Mouse (Mus musculus) stomach, postnatal 0 days (tissue): ENCODE results near the gene Olfr1040. TPM values are rescaled to one million over a fixed set of nuclear protein-coding genes. Genes with fewer than 3 reads are reported as not detected.

Experiments used
- ATAC-seq: fragments of 200-750 bp; cut with Nextera tagmentation; 2 replicates; pipeline ENCODE4 v1.8.0; 2017; ENCODE audit not compliant: low FRiP score, low TSS enrichment
- DNase-seq: peaks from one replicate; pipeline ENCODE4 v3.0.0-alpha.2; 2016; ENCODE audit warnings: low spot score
- H3K27ac ChIP-seq: fragments of 300-500 bp; sonication (generic); replicated peaks from 2 replicates; pipeline ENCODE4 v1.5.1; 2014; ENCODE audit warnings: mild to moderate bottlenecking, control low read depth
- H3K27me3 ChIP-seq: fragments of 300-500 bp; sonication (generic); 2 replicates; pipeline ENCODE4 v1.6.1; 2014; ENCODE audit warnings: low read length; ENCODE audit not compliant: control insufficient read depth, insufficient read depth
- H3K36me3 ChIP-seq: fragments of 300-500 bp; sonication (generic); 2 replicates; pipeline ENCODE4 v1.6.1; 2014; ENCODE audit warnings: low read length, mixed read lengths; ENCODE audit not compliant: control insufficient read depth, insufficient read depth
- H3K4me1 ChIP-seq: fragments of 300-500 bp; sonication (generic); replicated peaks from 2 replicates; pipeline ENCODE4 v1.6.1; 2014; ENCODE audit warnings: antibody characterized with exemption; ENCODE audit not compliant: control insufficient read depth, insufficient read depth
- H3K4me2 ChIP-seq: fragments of 300-500 bp; sonication (generic); replicated peaks from 2 replicates; pipeline ENCODE4 v1.6.1; 2014; ENCODE audit warnings: low read depth, mild to moderate bottlenecking, control low read depth, moderate library complexity
- H3K4me3 ChIP-seq: fragments of 300-500 bp; sonication (generic); 2 replicates; pipeline ENCODE4 v1.5.1; 2014; ENCODE audit warnings: low read depth, low read length, control low read depth
- H3K9ac ChIP-seq: fragments of 300-500 bp; sonication (generic); 2 replicates; pipeline ENCODE4 v1.6.1; 2014; ENCODE audit warnings: mild to moderate bottlenecking, low read length, control low read depth, mixed read lengths
- H3K9me3 ChIP-seq: fragments of 300-500 bp; sonication (generic); 2 replicates; pipeline ENCODE4 v1.6.1; 2016; ENCODE audit warnings: low read length; ENCODE audit not compliant: control insufficient read depth
- CTCF ChIP-seq: IDR thresholded peaks from 2 replicates; pipeline ENCODE4 v1.5.1; 2016; ENCODE audit warnings: antibody characterized with exemption, low read depth, mild to moderate bottlenecking, moderate library complexity
- EP300 ChIP-seq: optimal IDR thresholded peaks from 2 replicates; pipeline ENCODE3; 2016; ENCODE audit warnings: antibody characterized with exemption
- WGBS: fragments of 180-500 bp; shearing (Covaris S2); extraction: QIAGEN DNeasy Blood & Tissue Kit; methylation state at CpG from one replicate; pipeline ENCODE4 v1.1.7; 2014; 5-methylcytosine and 5-hydroxymethylcytosine counted together
- polyA plus RNA-seq: library from polyadenylated mRNA; unstranded; fragments of >200 nt; fragmentation: Nextera tagmentation; extraction: Ambion mirVana; gene quantifications from 2 replicates; pipeline ENCODE4 v1.2.1, GENCODE M21; 2015

Olfr1040 gene
- polyA plus RNA-seq, 1 experiment from 2014 or later: not detected

GRCm38 (mm10) chr2:86167422-86167821 is 20.9 kb upstream of the Olfr1040 start, which contains the start of gene Olfr1043:
TSS of gene Olfr1043 (minus strand) at chr2:86167522.
- Histone ChIP-seq H3K36me3 (no peaks in the 10 kb centered on the region), H3K9me3 (no peaks in the 10 kb centered on the region), H3K9ac (no peak within 1 kb of the TSS), H3K4me1 (no peaks in the 10 kb centered on the region), H3K27me3 (no peaks in the 10 kb centered on the region), H3K27ac (no peak within 1 kb of the TSS), H3K4me2 (no peak within 1 kb of the TSS), H3K4me3 (no peak within 1 kb of the TSS)
- no peak for TF ChIP-seq EP300
- TF ChIP-seq CTCF: no peak
- no peak for ATAC-seq
- DNase-seq: no peak
- 82% methylated on average over 2 of the region's 2 CpGs for whole genome bisulfite sequencing

- no peak within 1 kb of the TSS for H3K4me2 ChIP-seq
- no peak within 1 kb of the TSS for H3K9ac ChIP-seq
- WGBS: 87% methylated on average over 2 of the region's 2 CpGs
- ATAC-seq (no peak), DNase-seq (no peak)
- no peaks in the 10 kb centered on the region for H3K36me3 ChIP-seq
- H3K27ac ChIP-seq: no peak within 1 kb of the TSS
- H3K4me3 ChIP-seq: no peak within 1 kb of the TSS
- no peak for TF ChIP-seq CTCF
- no peak for TF ChIP-seq EP300
- no peaks in the 10 kb centered on the region for H3K27me3 ChIP-seq
- no peaks in the 10 kb centered on the region for H3K9me3 ChIP-seq
- no peaks in the 10 kb centered on the region for H3K4me1 ChIP-seq
Measured at GRCm38 (mm10) chr2:86161738-86162137, 15.2 kb upstream of the Olfr1040 start, which contains the start of gene Olfr1042. TSS of gene Olfr1042 (minus strand) at chr2:86161838.

- no peak within 1 kb of the TSS for H3K9ac ChIP-seq
Measured at GRCm38 (mm10) chr2:86135828-86136227, 10.7 kb downstream of the Olfr1040 start, which contains the start of gene Olfr1039. TSS of gene Olfr1039 (minus strand) at chr2:86135928.

More at GRCm38 (mm10) chr2:86135828-86136227, 10.7 kb downstream of the Olfr1040 start, which contains the start of gene Olfr1039:
- 93% methylated on average over 1 of the region's 1 CpGs for WGBS
- DNase-seq: no peak
- Histone ChIP-seq H3K4me1 (no peaks in the 10 kb centered on the region), H3K27me3 (no peaks in the 10 kb centered on the region), H3K4me3 (no peak within 1 kb of the TSS), H3K9me3 (no peaks in the 10 kb centered on the region), H3K36me3 (no peaks in the 10 kb centered on the region), H3K27ac (no peak within 1 kb of the TSS), H3K4me2 (no peak within 1 kb of the TSS)
- ATAC-seq: no peak
- TF ChIP-seq CTCF (no peak), EP300 (no peak)

Other genes with a start within 250 kb of the Olfr1040 start
- gene Olfr1024, start 241.7 kb downstream of the Olfr1040 start, polyA plus RNA-seq: not detected in 2 replicates
- not detected in 2 replicates for gene Olfr1025-ps1, start 231.5 kb downstream of the Olfr1040 start, polyA plus RNA-seq
- gene Olfr1026, start 225.2 kb downstream of the Olfr1040 start, polyA plus RNA-seq: not detected in 2 replicates
- gene Olfr1028, start 196.3 kb downstream of the Olfr1040 start, polyA plus RNA-seq: not detected in 2 replicates
- not detected in 2 replicates for gene Olfr1029, start 172.8 kb downstream of the Olfr1040 start, polyA plus RNA-seq
- gene Olfr1030, start 167.5 kb downstream of the Olfr1040 start, polyA plus RNA-seq: not detected in 2 replicates
- not detected in 2 replicates for gene Olfr1031, start 156.4 kb downstream of the Olfr1040 start, polyA plus RNA-seq
- gene Olfr1032, start 141.2 kb downstream of the Olfr1040 start, polyA plus RNA-seq: not detected in 2 replicates
- 1.9 and 2.5 TPM in 2 replicates for gene Olfr1033, start 126.1 kb downstream of the Olfr1040 start, polyA plus RNA-seq
- 0.01 and 0.02 TPM in 2 replicates for gene Olfr1034, start 100.9 kb downstream of the Olfr1040 start, polyA plus RNA-seq
- gene Olfr1036, start 72.7 kb downstream of the Olfr1040 start, polyA plus RNA-seq: not detected in 2 replicates
- not detected in 2 replicates for gene Olfr1037, start 59.3 kb downstream of the Olfr1040 start, polyA plus RNA-seq
- not detected in 2 replicates for gene Olfr1039, start 10.8 kb downstream of the Olfr1040 start, polyA plus RNA-seq
- 0.01 TPM in 1 of 2 replicates, not detected in the other for gene Olfr1042, start 15.1 kb upstream of the Olfr1040 start, polyA plus RNA-seq
- gene Olfr1043, start 20.8 kb upstream of the Olfr1040 start, polyA plus RNA-seq: not detected in 2 replicates
- not detected in 2 replicates for gene Olfr1044, start 31.1 kb upstream of the Olfr1040 start, polyA plus RNA-seq
- gene Olfr52, start 39.0 kb upstream of the Olfr1040 start, polyA plus RNA-seq: 0.05 TPM in 1 of 2 replicates, not detected in the other
- not detected in 2 replicates for gene Olfr1045, start 56.3 kb upstream of the Olfr1040 start, polyA plus RNA-seq
- gene Olfr1046, start 72.6 kb upstream of the Olfr1040 start, polyA plus RNA-seq: not detected in 2 replicates
- not detected in 2 replicates for gene Olfr1047, start 84.7 kb upstream of the Olfr1040 start, polyA plus RNA-seq
- gene Olfr1048, start 93.6 kb upstream of the Olfr1040 start, polyA plus RNA-seq: not detected in 2 replicates
- gene Olfr1049, start 111.6 kb upstream of the Olfr1040 start, polyA plus RNA-seq: not detected in 2 replicates
- gene Olfr1051, start 132.4 kb upstream of the Olfr1040 start, polyA plus RNA-seq: not detected in 2 replicates
- gene Olfr1052, start 145.7 kb upstream of the Olfr1040 start, polyA plus RNA-seq: not detected in 2 replicates
- not detected in 2 replicates for gene Olfr1053, start 168.6 kb upstream of the Olfr1040 start, polyA plus RNA-seq
- gene Olfr1054, start 188.7 kb upstream of the Olfr1040 start, polyA plus RNA-seq: not detected in 2 replicates
- gene Olfr1055, start 203.6 kb upstream of the Olfr1040 start, polyA plus RNA-seq: not detected in 2 replicates
- not detected in 2 replicates for gene Olfr1056, start 215.7 kb upstream of the Olfr1040 start, polyA plus RNA-seq
- gene Olfr1057, start 231.7 kb upstream of the Olfr1040 start, polyA plus RNA-seq: not detected in 2 replicates
- not detected in 2 replicates for gene Olfr1058, start 241.8 kb upstream of the Olfr1040 start, polyA plus RNA-seq